Mouse (Mus musculus): ENCODE data around the gene Pcgf5. TPM values are rescaled to one million over a fixed set of nuclear protein-coding genes. Genes with fewer than 3 reads are reported as not detected.

Gene Pcgf5
- polyA plus RNA-seq (2015; fragmentation: Nextera tagmentation; extraction: Ambion mirVana), result 6.9 and 7.1 TPM in 2 replicates

GRCm38 (mm10) chr19:36348161-36348800 is at the start of gene Pcgf5:
TSS of gene Pcgf5 (plus strand) at chr19:36348309.
- ATAC-seq (ENCODE audit: low FRiP score, low read depth), result peak; percentile 70
- no peaks in the 10 kb centered on the region for H3K9me3 ChIP-seq
- peaks cover 73% of the 10 kb centered on the region for H3K27me3 ChIP-seq
- H3K36me3 ChIP-seq, result no peaks in the 10 kb centered on the region
- peak within 1 kb of the TSS; percentile 76 for H3K4me3 ChIP-seq
- peak within 1 kb of the TSS; percentile 67 for H3K9ac ChIP-seq
- under 1% methylated on average over 91 of the region's 92 CpGs for WGBS
- H3K4me2 ChIP-seq (replicated peaks), result peak within 1 kb of the TSS; percentile 100
- no peak within 1 kb of the TSS for H3K27ac ChIP-seq
- peaks cover 8% of the 10 kb centered on the region; the same call in 1 of the 2 replicates for H3K4me1 ChIP-seq

- Histone ChIP-seq H3K36me3 (no peaks in the 10 kb centered on the region), H3K27ac (no peak overlapping the region), H3K9ac (no peak overlapping the region), H3K9me3 (no peaks in the 10 kb centered on the region), H3K4me2 (replicated peaks) (no peak overlapping the region), H3K4me1 (no peaks in the 10 kb centered on the region), H3K27me3 (no peaks in the 10 kb centered on the region), H3K4me3 (no peak overlapping the region)
- WGBS, result 70% methylated on average over 5 of the region's 5 CpGs
- no peak for ATAC-seq (ENCODE audit: low FRiP score, low read depth)
Observed at GRCm38 (mm10) chr19:36305542-36305941, 42.6 kb upstream of the Pcgf5 start.

- no peak for ATAC-seq (ENCODE audit: low FRiP score, low read depth)
- Histone ChIP-seq H3K4me3 (no peak overlapping the region), H3K4me1 (no peaks in the 10 kb centered on the region), H3K9ac (no peak overlapping the region), H3K36me3 (no peaks in the 10 kb centered on the region), H3K27me3 (no peaks in the 10 kb centered on the region), H3K27ac (no peak overlapping the region), H3K9me3 (no peaks in the 10 kb centered on the region), H3K4me2 (replicated peaks) (no peak overlapping the region)
- WGBS, result 89% methylated on average over 5 of the region's 5 CpGs
Observed at GRCm38 (mm10) chr19:36314010-36314409, 34.1 kb upstream of the Pcgf5 start.

GRCm38 (mm10) chr19:36319735-36320134 is 28.4 kb upstream of the Pcgf5 start:
- 81% methylated on average over 4 of the region's 4 CpGs for WGBS
- Histone ChIP-seq H3K27ac (no peak overlapping the region), H3K4me3 (no peak overlapping the region), H3K9ac (no peak overlapping the region), H3K4me1 (no peaks in the 10 kb centered on the region), H3K27me3 (no peaks in the 10 kb centered on the region), H3K9me3 (no peaks in the 10 kb centered on the region), H3K36me3 (no peaks in the 10 kb centered on the region), H3K4me2 (replicated peaks) (no peak overlapping the region)
- ATAC-seq (ENCODE audit: low FRiP score, low read depth), result no peak

- no peak; the same call in 1 of the 2 replicates for ATAC-seq (ENCODE audit: low FRiP score, low read depth)
- H3K27me3 ChIP-seq, result no peaks in the 10 kb centered on the region
- no peaks in the 10 kb centered on the region for H3K9me3 ChIP-seq
- no peak overlapping the region for H3K4me3 ChIP-seq
- 93% methylated on average over 3 of the region's 3 CpGs for WGBS
- H3K4me1 ChIP-seq, result no peaks in the 10 kb centered on the region
- no peak overlapping the region for H3K4me2 ChIP-seq (replicated peaks)
- no peak overlapping the region for H3K27ac ChIP-seq
- H3K9ac ChIP-seq, result no peak overlapping the region
- no peaks in the 10 kb centered on the region for H3K36me3 ChIP-seq
Observed at GRCm38 (mm10) chr19:36321066-36321465, 27.0 kb upstream of the Pcgf5 start.

- Histone ChIP-seq H3K9me3 (no peaks in the 10 kb centered on the region), H3K4me3 (no peak overlapping the region), H3K36me3 (no peaks in the 10 kb centered on the region), H3K4me1 (no peaks in the 10 kb centered on the region), H3K4me2 (replicated peaks) (no peak overlapping the region), H3K27ac (no peak overlapping the region), H3K27me3 (no peaks in the 10 kb centered on the region), H3K9ac (no peak overlapping the region)
- ATAC-seq (ENCODE audit: low FRiP score, low read depth), result no peak
- WGBS, result 60% methylated on average over 2 of the region's 2 CpGs
Observed at GRCm38 (mm10) chr19:36323326-36323725, 24.8 kb upstream of the Pcgf5 start.

GRCm38 (mm10) chr19:36328678-36329077 is 19.4 kb upstream of the Pcgf5 start:
- Histone ChIP-seq H3K4me2 (replicated peaks) (no peak overlapping the region), H3K36me3 (no peaks in the 10 kb centered on the region), H3K4me3 (no peak overlapping the region), H3K27ac (no peak overlapping the region), H3K4me1 (no peaks in the 10 kb centered on the region), H3K27me3 (no peaks in the 10 kb centered on the region), H3K9me3 (no peaks in the 10 kb centered on the region), H3K9ac (no peak overlapping the region)
- no peak for ATAC-seq (ENCODE audit: low FRiP score, low read depth)
- 79% methylated on average over 5 of the region's 5 CpGs for WGBS

- Histone ChIP-seq H3K4me2 (replicated peaks) (peak overlapping the region; percentile 100), H3K9ac (no peak overlapping the region), H3K9me3 (no peaks in the 10 kb centered on the region), H3K4me3 (peak overlapping the region; percentile 76), H3K27ac (no peak overlapping the region), H3K4me1 (peaks cover 8% of the 10 kb centered on the region; the same call in 1 of the 2 replicates), H3K27me3 (peaks cover 68% of the 10 kb centered on the region), H3K36me3 (no peaks in the 10 kb centered on the region)
- WGBS, result 22% methylated on average over 6 of the region's 6 CpGs
- no peak for ATAC-seq (ENCODE audit: low FRiP score, low read depth)
Observed at GRCm38 (mm10) chr19:36347376-36347775, 733 bp upstream of the Pcgf5 start.

GRCm38 (mm10) chr19:36347831-36348160 is 313 bp upstream of the Pcgf5 start:
- H3K9me3 ChIP-seq, result no peaks in the 10 kb centered on the region
- H3K36me3 ChIP-seq, result no peaks in the 10 kb centered on the region
- peak overlapping the region; percentile 76 for H3K4me3 ChIP-seq
- peaks cover 8% of the 10 kb centered on the region; the same call in 1 of the 2 replicates for H3K4me1 ChIP-seq
- peak overlapping the region; percentile 67 for H3K9ac ChIP-seq
- peaks cover 69% of the 10 kb centered on the region for H3K27me3 ChIP-seq
- ATAC-seq (ENCODE audit: low FRiP score, low read depth), result no peak
- WGBS, result 1% methylated on average over 11 of the region's 11 CpGs
- H3K4me2 ChIP-seq (replicated peaks), result peak overlapping the region; percentile 100
- H3K27ac ChIP-seq, result no peak overlapping the region

GRCm38 (mm10) chr19:36348801-36349486 is 835 bp downstream of the Pcgf5 start:
- Histone ChIP-seq H3K9me3 (no peaks in the 10 kb centered on the region), H3K9ac (peak overlapping the region; percentile 67), H3K36me3 (no peaks in the 10 kb centered on the region), H3K4me2 (replicated peaks) (peak overlapping the region; percentile 100), H3K4me1 (peaks cover 8% of the 10 kb centered on the region; the same call in 1 of the 2 replicates), H3K27ac (no peak overlapping the region), H3K27me3 (peaks cover 73% of the 10 kb centered on the region), H3K4me3 (peak overlapping the region; percentile 76)
- ATAC-seq (ENCODE audit: low FRiP score, low read depth), result peak; percentile 74
- under 1% methylated on average over 79 of the region's 85 CpGs for WGBS

GRCm38 (mm10) chr19:36349487-36349955 is 1.4 kb downstream of the Pcgf5 start:
- WGBS, result 3% methylated on average over 15 of the region's 15 CpGs
- no peak overlapping the region for H3K27ac ChIP-seq

GRCm38 (mm10) chr19:36350181-36350580 is 2.1 kb downstream of the Pcgf5 start:
- no peak overlapping the region for H3K4me2 ChIP-seq (replicated peaks)
- H3K9me3 ChIP-seq, result no peaks in the 10 kb centered on the region
- H3K4me1 ChIP-seq, result peaks cover 8% of the 10 kb centered on the region; the same call in 1 of the 2 replicates
- no peak for ATAC-seq (ENCODE audit: low FRiP score, low read depth)
- peaks cover 67% of the 10 kb centered on the region for H3K27me3 ChIP-seq
- H3K27ac ChIP-seq, result no peak overlapping the region
- H3K36me3 ChIP-seq, result no peaks in the 10 kb centered on the region
- no peak overlapping the region for H3K9ac ChIP-seq
- no peak overlapping the region for H3K4me3 ChIP-seq
- 78% methylated on average over 11 of the region's 11 CpGs for WGBS

More at GRCm38 (mm10) chr19:36349487-36349955, 1.4 kb downstream of the Pcgf5 start:
- Histone ChIP-seq H3K4me1 (peaks cover 8% of the 10 kb centered on the region; the same call in 1 of the 2 replicates), H3K9ac (peak overlapping the region; percentile 67), H3K4me2 (replicated peaks) (peak overlapping the region; percentile 100), H3K36me3 (no peaks in the 10 kb centered on the region), H3K27me3 (peaks cover 71% of the 10 kb centered on the region), H3K4me3 (peak overlapping the region; percentile 76), H3K9me3 (no peaks in the 10 kb centered on the region)
- ATAC-seq (ENCODE audit: low FRiP score, low read depth), result no peak

Measured in limb, embryonic 13.5 days (tissue).